Mouse (Mus musculus): Measurements from ENCODE around the gene Spata1. TPM values are rescaled to one million over a fixed set of nuclear protein-coding genes. Genes with fewer than 3 reads are reported as not detected.
A peak's percentile ranks its signal among the peaks of the same experiment; 100 is the strongest.

Spata1 gene
- total RNA-seq (2021): 1 to 10 TPM; 2.1 to 3.0 TPM
- long read RNA-seq, experiment 1, partial matches to known transcripts: 1 of 1 reads
- long read RNA-seq, experiment 1, other reads (novel, unspliced or antisense): 0 of 1 reads
- long read RNA-seq, experiment 2: 0 reads

DNA sequence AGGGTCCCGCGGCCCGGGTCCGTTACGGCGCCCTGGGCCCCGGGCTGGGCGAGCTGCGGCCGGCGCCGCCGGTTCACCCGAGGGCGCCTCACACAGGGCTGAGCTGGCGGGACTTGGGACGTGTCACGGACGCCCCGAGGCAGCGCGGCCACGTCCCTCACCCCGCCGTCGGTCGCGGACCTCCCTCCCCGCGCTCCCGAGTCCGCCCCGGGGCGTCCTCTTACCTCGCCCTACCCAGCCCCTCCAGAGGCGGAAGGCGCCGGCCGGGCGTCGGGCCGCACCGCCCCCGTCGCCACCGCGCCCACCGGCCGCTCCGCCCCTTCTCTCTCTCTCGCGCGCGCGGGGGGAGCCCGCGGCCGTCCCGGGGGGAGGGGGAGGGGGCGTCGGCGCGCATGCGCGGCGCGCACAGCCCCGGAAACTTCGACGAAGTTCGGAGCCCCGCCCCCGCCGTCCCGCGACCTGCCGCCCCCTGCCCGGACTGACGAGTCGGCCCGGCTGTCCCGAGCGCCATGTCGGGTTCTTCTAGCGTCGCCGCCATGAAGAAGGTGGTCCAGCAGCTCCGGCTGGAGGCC, at the start of gene Spata1, which contains the start of gene Gng5:
Gene Spata1 (minus strand): TSS at position 323 of the 572 bp plus-strand sequence.
Gene Gng5 (plus strand): TSS at position 377 of the 572 bp plus-strand sequence.
- peak; percentile 52 to 71 for DNase-seq (ENCODE audit: low spot score in 2 of 2)

GRCm38 (mm10) chr3:146543632-146544031, 44.1 kb upstream of the Spata1 start:
- no peak for DNase-seq (ENCODE audit: low spot score in 2 of 2)

GRCm38 (mm10) chr3:146540521-146541273, 41.1 kb upstream of the Spata1 start:
- no peak for DNase-seq (ENCODE audit: low spot score in 2 of 2)

- no peak for DNase-seq (ENCODE audit: low spot score in 2 of 2)
Measured at GRCm38 (mm10) chr3:146534986-146535385, 35.4 kb upstream of the Spata1 start.

DNA sequence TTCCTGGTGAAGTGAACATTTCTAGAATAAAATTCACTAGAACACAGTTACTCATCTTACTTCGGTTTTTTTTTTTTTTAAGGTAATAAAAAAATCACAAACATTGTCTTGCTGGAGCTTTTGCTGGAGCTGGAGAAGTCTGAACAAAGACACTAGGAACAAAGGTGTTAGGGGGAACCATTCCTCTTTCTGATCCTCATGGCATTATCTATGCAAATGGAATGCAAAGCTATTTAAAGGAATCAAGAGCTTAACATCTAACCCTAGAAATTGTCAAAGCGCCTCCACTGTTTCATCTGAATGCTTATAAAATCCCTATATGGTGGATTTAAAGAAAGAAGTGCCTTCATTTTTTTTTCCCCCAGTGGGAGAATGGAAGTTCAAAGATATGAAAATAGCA, 28.8 kb upstream of the Spata1 start:
- no peak for DNase-seq (ENCODE audit: low spot score in 2 of 2)

DNA sequence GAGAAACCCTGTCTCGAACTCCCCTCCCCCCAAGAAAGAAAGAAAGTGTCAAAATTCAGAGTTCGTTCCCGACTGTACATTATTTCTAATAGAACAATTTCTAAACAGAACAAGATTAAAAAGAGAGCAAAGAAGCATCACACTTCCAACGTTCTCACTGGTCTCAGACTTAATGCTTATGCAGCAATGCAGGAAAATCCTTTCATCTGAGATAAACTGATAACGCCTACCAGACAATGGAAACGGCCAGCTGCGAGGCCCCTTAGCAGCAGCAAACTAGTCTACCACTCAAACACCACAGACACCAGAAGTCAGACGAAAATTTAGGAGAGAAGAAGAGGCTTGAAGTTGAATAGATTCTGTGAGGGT, 22.1 kb upstream of the Spata1 start:
- DNase-seq (ENCODE audit: low spot score in 2 of 2): no peak

DNA sequence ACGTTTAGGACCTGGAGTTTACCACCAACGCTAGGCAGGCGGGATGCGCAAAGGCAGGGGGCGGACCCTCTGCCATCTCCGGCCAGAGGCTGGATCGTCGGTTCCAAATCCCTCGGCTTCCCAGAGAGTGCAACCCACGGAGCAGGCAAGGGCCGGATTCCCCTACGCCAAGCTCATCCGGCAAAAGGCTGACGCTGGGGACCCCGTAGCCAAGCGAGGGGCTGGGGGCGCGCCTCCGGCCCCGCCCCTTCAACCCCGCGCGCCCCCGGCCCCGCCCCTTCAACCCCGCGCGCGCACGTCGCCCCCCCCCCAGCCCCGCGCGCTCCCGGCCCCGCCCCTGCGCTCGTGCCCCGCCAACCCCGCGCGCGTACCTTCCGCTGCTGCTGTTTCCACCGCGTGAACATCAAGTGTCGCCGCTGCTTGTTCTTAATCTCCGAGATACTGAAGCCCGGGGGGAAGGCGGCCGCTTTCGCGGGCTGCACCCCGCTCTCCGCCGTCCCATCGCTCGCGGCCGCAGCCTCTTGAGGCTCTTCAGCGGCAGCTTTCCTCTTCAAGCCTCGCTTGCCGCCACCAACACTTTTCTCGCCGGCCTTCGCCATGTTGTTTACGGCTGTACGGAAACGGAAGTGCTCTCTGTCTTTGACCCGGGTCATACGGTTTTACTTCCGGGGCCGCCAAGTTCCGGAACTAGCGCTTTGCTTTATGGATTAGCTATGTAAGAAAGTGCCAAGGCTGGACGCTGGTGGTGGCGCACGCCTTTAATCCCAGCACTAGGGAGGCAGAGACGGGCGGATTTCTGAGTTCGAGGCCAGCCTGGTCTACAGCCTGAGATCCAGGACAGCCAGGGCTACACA, 21.5 kb upstream of the Spata1 start, which contains the start of gene Rpf1:
Gene Rpf1 (minus strand): TSS at position 632 of the 854 bp plus-strand sequence.
- DNase-seq (ENCODE audit: low spot score in 2 of 2): peak; percentile 89 to 94

DNA sequence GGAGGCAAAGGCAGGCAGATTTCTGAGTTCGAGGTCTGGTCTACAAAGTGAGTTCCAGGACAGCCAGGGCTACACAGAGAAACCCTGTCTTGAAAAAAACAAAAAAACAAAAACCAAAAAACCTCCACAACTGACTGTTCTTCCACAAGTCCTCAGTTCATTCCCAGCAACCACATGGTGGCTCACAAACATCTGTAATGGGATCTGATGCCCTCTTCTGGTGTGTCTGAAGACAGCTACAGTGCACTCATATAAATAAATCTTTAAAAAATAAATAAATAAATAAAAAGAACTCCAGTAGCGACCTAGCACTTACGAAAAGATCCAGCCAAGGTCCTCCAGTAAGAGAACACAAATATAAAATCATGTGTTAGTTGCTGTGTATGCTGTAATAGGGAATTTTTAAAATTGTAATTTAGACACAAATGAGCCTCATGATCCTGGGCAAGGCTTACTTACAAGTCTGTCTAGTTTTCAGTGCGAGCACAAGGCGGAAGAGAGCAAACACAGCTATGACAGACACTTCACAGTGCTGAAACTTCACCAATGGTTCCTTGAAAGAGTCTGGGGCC, 20.8 kb upstream of the Spata1 start:
- DNase-seq (ENCODE audit: low spot score in 2 of 2): no peak

DNA sequence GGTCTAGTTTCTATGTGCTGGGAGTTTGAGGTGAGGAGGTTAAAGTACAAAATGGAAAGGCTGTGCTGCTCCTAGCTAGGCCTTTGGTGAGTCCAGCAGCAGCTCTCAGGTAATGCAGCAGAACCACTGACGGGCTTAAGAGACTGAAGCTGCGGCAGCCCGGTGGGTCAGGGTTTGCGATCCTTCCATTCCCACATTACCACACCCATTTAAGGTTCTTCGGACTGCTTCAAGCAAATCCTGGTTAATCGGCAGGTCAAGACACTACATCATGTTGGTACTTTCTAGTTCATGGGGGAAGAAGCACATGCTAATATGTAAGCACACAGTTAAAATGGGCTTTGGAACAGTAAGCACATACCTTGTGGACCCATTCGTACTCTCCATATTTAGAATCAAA, 7.2 kb upstream of the Spata1 start:
- DNase-seq (ENCODE audit: low spot score in 2 of 2): no peak

- DNase-seq (ENCODE audit: low spot score in 2 of 2): no peak
Measured at GRCm38 (mm10) chr3:146501601-146502123, 2.1 kb upstream of the Spata1 start.

DNA sequence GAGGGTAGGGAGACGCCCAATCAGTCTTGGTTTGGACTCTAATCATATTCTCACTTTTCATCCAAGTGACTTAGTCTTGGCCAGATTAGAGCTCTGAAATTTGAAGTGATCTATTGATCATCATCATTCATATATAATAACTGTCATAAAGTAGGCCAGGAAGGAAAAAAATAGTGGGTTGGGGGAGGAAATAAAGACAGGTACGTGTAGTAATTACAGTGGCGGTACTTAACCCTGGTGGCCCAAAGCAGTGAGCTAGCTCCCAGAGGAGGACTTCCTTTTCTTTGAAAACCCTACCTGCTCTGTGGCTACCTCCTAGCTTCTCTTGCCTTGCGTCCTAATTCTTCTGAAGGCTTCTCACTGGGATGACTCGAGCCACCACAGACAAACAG, 1.3 kb upstream of the Spata1 start:
- DNase-seq (ENCODE audit: low spot score in 2 of 2): no peak

- DNase-seq (ENCODE audit: low spot score in 2 of 2): peak in 1 of 2 experiments; percentile 36
Measured at GRCm38 (mm10) chr3:146500003-146500809, 653 bp upstream of the Spata1 start.

- DNase-seq (ENCODE audit: low spot score in 2 of 2): peak in 1 of 2 experiments; percentile 7
Measured at GRCm38 (mm10) chr3:146498989-146499388, 564 bp downstream of the Spata1 start.

- DNase-seq (ENCODE audit: low spot score in 2 of 2): no peak
Measured at GRCm38 (mm10) chr3:146494941-146495340, 4.6 kb downstream of the Spata1 start.

- DNase-seq (ENCODE audit: low spot score in 2 of 2): no peak
Measured at GRCm38 (mm10) chr3:146486464-146486863, 13.1 kb downstream of the Spata1 start.

DNA sequence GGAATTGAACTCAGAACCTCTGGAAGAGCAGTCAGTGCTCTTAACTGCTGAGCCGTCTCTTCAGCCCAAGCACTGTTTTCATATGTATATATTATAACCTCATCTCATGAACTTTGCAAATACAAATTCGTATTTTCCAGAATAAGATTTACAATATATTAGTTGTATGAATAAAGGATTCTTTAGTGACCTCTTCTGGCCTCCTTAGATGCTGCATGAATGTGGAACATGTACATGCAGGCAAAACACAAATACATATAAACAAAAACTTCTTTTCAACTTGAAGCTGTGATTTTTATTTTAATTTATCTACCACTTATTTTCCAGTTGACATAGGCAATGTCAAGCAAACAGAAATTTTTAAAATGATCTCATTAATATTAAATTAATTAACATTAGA, 17.5 kb downstream of the Spata1 start:
- no peak for DNase-seq (ENCODE audit: low spot score in 2 of 2)

DNA sequence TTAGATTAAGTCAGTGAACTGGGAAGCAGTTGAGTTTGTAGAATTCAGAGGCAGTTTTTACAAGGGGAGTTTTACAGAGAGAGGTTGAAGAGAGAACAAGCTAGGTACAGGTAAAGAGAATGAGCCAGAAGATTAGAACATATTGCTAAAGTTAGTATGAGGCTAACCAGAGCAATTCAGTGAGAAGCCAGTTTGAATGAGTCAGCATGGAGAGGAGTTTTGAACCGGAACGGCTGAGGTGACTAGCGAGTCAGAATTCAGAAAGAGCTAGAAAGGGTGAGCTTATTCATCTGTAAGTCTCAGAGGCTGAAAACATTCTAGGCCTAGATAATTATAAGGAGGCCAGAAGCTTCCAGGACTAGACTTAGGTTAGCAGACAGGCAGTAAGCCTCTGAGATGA, 25.1 kb downstream of the Spata1 start:
- DNase-seq (ENCODE audit: low spot score in 2 of 2): no peak

- DNase-seq (ENCODE audit: low spot score in 2 of 2): no peak
Measured at GRCm38 (mm10) chr3:146473741-146474140, 25.8 kb downstream of the Spata1 start.

DNA sequence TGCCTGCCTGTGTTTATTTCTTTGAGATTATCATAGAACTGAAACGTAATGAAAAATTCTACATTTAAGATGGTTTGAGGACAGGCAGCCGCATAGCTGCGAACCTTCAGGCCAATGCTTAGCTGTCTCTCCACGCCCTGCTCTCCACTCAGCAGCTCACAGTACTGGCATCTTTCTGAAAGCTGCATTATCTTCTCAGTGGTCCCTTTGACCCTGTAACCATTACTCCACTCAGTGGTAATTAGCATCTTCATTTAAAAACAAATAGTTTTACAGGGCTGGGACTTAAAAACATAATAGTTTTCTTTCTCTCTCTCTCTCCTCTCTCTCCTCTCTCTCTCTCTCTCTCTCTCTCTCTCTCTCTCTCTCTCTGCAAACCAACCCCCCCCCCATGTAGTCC, 26.9 kb downstream of the Spata1 start:
- DNase-seq (ENCODE audit: low spot score in 2 of 2): no peak

- DNase-seq (ENCODE audit: low spot score in 2 of 2): no peak
Measured at GRCm38 (mm10) chr3:146469226-146469625, 30.3 kb downstream of the Spata1 start.

All from layer of hippocampus, postnatal 14 days (tissue).